Mouse (Mus musculus) c-Kit-negative CD71-positive TER-119-positive erythroid progenitor cells, embryonic 14.5 days (primary cell): ENCODE results near the gene Armc9.

Experiments used
- DNase-seq: peaks from one replicate; pipeline ENCODE4 v3.0.0-alpha.2; 2013; ENCODE audit warnings: low read depth, low spot score

Armc9 gene

GRCm38 (mm10) chr1:86154133-86154823 is at the start of gene Armc9:
Gene Armc9, plus strand, starts transcription at chr1:86154780.
- peak; percentile 91 for DNase-seq

- DNase-seq = no peak
Measured at GRCm38 (mm10) chr1:86105054-86105453, 49.5 kb upstream of the Armc9 start.

- no peak for DNase-seq
Measured at GRCm38 (mm10) chr1:86111779-86112178, 42.8 kb upstream of the Armc9 start, which contains the start of gene Htr2b. Gene Htr2b, minus strand, starts transcription at chr1:86111970.

GRCm38 (mm10) chr1:86114141-86114540 is 40.4 kb upstream of the Armc9 start:
- no peak for DNase-seq

- DNase-seq = no peak
Measured at GRCm38 (mm10) chr1:86119549-86119948, 35.0 kb upstream of the Armc9 start.

GRCm38 (mm10) chr1:86126036-86126435 is 28.5 kb upstream of the Armc9 start:
- DNase-seq = no peak

- no peak for DNase-seq
Measured at GRCm38 (mm10) chr1:86133337-86133736, 21.2 kb upstream of the Armc9 start, which contains the start of gene Gm21972. Gene Gm21972, plus strand, starts transcription at chr1:86133637.

- no peak for DNase-seq
Measured at GRCm38 (mm10) chr1:86135315-86135714, 19.3 kb upstream of the Armc9 start.

- DNase-seq = no peak
Measured at GRCm38 (mm10) chr1:86141081-86141480, 13.5 kb upstream of the Armc9 start.

GRCm38 (mm10) chr1:86143165-86143564 is 11.4 kb upstream of the Armc9 start:
- DNase-seq = no peak

- no peak for DNase-seq
Measured at GRCm38 (mm10) chr1:86144001-86144944, 10.3 kb upstream of the Armc9 start.

- no peak for DNase-seq
Measured at GRCm38 (mm10) chr1:86146293-86146692, 8.3 kb upstream of the Armc9 start.

GRCm38 (mm10) chr1:86147557-86147956 is 7.0 kb upstream of the Armc9 start:
- DNase-seq = no peak

GRCm38 (mm10) chr1:86148161-86148560 is 6.4 kb upstream of the Armc9 start:
- DNase-seq = no peak

- no peak for DNase-seq
Measured at GRCm38 (mm10) chr1:86150929-86151328, 3.7 kb upstream of the Armc9 start.

- DNase-seq = no peak
Measured at GRCm38 (mm10) chr1:86151376-86151775, 3.2 kb upstream of the Armc9 start.

GRCm38 (mm10) chr1:86152618-86153017 is 2.0 kb upstream of the Armc9 start:
- no peak for DNase-seq

GRCm38 (mm10) chr1:86154824-86155164 is 214 bp downstream of the Armc9 start:
- DNase-seq = no peak

GRCm38 (mm10) chr1:86156075-86156474 is 1.5 kb downstream of the Armc9 start:
- no peak for DNase-seq

GRCm38 (mm10) chr1:86156595-86156994 is 2.0 kb downstream of the Armc9 start:
- no peak for DNase-seq

GRCm38 (mm10) chr1:86160059-86160458 is 5.5 kb downstream of the Armc9 start:
- peak; percentile 35 for DNase-seq

GRCm38 (mm10) chr1:86160479-86160878 is 5.9 kb downstream of the Armc9 start:
- peak; percentile 47 for DNase-seq

GRCm38 (mm10) chr1:86161061-86161460 is 6.5 kb downstream of the Armc9 start:
- peak; percentile 42 for DNase-seq
